Mouse (Mus musculus) erythroblast, embryonic 14.5 days (primary cell): ENCODE results near the gene Dcp1b.

Experiments used
- GATA1 ChIP-seq: IDR thresholded peaks from 2 replicates; pipeline ENCODE4 v1.6.1; 2012; ENCODE audit warnings: low read length, inconsistent platforms, mixed read lengths
- TAL1 ChIP-seq: IDR thresholded peaks from 3 replicates; pipeline ENCODE4 v1.6.1; 2012; ENCODE audit warnings: low read length, inconsistent platforms, mixed read lengths

DNA sequence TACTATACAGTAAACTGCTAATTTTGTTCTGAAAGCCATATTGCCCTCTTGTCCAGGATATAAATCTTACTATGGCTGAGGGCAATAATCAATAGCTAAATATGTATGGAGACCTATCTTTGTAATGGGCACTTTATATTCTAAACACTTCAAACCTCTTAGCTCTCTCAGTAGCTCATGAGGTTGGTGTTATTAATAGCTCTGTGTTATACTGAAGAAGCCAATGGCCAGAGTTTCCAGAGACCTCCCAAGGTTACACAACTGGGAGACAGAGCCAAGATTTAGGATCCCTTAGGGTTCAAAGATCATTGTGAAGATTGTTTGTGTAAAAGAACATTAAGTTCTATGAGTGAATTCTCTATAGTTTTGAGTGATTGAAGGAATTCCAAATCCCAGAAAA is 9.4 kb upstream of the Dcp1b start:
- no peak for TF ChIP-seq TAL1
- TF ChIP-seq GATA1, result no peak
